Mouse (Mus musculus) A20 (cell line): ENCODE measurements around the gene Nrm.

Source experiments
- DNase-seq: peaks from one replicate; pipeline ENCODE4 v3.0.0-alpha.2; 2011; ENCODE audit warnings: low read depth, low spot score

Nrm gene

DNA sequence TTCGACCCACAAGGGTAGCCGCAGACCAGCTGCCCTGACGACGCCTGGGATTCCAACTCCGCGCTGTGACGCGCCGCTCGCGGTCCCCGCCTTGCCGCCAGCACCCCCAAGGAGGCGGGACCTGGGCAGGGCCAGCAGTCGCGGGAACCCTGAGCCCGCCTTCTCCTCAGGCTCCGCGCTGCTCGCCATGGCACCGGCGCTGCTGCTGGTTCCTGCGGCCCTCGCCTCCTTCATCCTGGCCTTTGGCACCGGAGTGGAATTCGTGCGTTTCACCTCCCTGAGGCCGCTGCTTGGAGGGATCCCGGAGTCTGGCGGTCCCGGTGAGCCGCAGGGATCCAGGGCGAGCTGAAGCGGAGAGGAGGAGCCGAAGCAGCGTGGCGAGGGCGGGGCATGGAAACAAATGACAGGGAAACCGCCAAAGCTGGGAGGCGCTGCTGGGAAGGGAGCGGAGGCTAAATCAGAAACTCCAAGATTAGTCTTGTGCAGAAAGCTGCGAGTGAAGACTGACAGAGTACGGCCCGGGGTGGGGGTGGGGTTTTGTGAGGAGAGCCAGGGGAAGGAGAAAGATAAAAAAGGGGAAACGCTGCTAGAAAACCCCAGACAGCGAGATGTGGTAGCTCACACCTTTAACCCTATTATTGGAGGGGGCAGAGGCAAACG, at the start of gene Nrm:
TSS of gene Nrm (plus strand) at position 121 of the 660 bp plus-strand sequence.
- DNase-seq: peak; percentile 91

DNA sequence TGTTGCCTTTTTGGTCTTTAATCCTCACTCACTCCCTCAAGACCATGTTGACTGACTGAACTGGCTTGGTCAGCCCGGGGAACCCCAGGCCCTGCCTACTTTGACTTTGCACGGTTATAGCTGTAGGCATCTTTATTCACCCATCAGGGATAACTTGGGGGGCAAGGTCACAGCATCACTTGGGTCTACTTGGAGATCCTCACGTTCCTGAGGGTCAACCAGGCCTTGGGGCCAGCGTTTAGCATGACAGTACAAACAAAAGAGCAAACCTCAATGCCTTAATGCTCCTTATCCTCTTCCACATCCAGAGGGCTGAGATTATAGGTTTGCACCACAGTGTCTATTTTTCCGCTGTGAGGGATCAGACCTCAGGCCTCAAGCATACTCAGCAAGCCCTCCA, 48.8 kb upstream of the Nrm start:
- DNase-seq: no peak

DNA sequence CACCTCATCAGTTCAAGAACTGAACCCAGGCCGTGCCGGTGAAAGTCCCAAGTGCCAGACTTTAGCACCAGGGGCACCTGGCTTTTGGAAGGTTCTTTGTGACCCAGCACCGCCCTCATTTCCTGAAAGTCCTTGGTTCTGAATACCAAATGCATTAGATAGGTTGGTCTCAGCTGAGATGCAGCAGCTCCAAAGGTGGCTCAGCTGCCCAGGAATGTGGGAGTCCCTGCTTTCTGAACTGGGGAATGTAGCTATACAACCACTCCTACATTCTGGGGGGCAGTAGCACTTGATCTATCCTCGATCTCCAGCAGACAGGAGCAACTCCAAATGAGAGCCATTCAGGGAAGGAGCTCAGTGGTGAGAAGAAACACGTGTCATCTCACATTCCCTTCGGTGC, 48.4 kb upstream of the Nrm start:
- DNase-seq: no peak

DNA sequence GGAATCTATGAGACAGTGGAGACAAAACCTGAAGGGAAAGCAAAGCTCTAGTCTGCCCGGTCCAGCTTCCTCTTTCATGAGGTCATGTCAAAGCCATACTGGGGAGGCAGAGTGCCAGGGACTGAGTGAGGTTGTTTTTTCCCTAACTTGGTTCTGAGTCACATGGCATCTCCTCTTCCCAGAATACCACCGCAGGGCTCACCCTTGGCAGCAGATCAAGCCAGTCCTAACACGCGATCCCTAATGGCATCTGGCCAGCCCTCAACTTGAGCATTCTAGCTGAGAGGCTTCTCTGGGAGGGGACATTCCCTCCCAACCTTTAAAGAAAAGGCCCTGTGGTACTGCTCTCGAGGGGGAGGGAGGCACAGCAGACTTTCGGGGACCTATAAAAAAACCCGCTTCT, 47.9 kb upstream of the Nrm start:
- peak; percentile 75 for DNase-seq

DNA sequence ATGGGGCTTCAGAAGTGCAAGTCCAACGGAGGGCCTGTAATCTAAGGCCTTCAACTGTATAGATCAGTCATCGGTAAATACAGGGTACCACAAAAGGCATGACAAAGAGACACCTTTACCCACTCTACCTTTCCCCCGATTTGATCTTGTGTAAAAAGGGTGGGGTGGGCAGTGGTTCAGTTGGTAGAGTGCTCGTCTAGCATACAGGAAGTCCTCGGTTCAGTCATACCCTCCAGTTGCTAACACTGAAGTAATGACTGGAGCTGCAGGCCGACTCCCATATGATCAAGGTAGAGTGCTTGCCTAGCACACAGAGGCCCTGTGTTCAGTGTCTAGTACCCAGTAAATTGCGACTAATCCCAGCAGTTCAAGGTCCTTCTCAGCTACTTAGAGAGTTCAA, 47.5 kb upstream of the Nrm start:
- no peak for DNase-seq

DNA sequence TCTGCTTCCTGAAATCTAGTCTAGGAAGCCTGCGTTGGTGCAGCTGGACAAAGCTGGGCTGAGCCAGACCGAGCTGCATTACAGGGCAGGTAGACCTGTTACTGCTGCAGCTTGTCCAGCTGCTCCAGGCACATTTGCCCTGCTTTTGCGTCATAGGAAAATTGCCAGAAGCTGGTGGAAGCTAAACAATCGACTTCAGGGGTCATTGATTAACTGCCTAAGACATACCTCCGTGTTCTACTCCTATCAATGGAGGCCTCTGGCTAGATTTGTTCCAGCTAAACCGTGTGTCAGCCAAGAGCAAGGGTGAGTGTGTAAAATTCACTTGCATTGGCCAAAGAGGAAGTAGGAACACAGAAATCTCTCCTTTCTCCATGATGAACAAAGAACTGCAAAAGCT, 46.4 kb upstream of the Nrm start:
- no peak for DNase-seq

DNA sequence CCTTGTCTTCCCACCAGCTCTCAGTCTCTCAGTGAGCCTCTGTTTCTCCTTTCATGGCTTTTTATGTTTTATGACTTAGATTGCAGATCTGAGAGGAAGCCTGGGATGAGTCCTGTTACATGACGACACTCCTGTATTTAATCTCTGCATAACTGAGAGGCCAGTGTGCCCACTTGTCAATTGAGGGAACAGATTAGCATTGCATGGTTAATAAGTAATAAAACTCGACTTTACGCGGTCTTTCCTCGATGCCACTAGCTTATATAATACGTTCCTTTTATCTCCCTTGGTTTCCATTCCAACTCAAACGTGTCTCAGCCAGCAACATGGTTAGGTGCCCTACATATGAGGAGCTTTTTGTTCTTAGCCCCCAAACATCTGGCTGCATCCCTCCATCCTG, 45.3 kb upstream of the Nrm start:
- DNase-seq: no peak

DNA sequence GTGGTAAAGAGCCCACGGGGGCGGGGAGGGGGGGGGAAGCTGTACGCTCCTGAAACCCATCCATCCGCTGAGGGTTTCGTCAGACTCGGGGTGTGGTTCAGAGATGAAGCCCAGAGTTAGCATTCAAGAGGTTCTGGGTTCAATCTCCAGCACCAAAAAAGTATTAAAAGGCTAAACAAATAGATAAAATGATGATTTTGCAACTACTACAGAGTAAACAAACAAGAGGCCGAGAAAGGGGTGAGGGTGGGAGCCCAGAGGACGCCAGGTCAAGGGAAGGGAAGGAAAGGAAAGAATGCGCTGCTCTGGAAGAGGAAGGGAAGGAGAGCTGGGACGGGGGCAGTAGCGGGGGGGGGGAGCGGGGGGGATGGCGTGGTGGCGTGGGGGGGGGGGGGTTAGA, 44.4 kb upstream of the Nrm start:
- DNase-seq: no peak

DNA sequence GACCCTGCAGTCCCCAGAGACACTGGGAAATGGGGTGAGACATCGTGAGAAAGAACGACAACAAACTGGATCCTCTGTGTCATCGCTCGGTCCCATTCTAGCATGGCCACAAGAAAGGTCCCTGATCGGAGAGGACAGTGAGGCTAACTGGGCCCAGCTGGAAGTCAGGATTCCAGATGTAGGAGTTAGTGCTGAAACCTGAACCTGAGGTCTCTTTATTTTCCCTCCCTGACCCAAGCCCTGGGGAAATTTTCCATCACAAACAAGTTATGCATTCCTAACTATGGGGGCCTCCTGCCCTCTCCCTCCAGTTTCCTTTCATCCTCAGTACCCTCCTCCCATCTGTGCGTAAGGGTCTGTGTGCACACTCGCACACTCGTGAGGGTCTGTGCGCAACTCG, 43.9 kb upstream of the Nrm start:
- DNase-seq: no peak

DNA sequence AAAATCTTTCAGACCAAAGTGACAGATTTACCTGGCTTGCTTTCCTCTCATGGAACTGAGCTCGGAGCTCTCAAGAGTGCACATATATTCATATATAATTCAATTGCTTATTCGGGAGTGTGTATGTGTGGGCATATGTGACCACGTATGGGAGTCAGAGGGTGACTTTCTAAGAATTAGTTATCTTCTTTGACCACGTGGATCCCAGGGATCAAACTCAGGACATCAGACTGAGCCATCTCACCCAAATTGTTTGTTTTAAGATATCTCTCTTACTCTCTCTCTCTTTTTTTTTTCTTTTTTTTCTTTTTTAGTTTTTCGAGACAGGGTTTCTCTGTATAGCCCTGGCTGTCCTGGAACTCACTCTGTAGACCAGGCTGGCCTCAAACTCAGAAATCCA, 41.0 kb upstream of the Nrm start:
- no peak for DNase-seq

DNA sequence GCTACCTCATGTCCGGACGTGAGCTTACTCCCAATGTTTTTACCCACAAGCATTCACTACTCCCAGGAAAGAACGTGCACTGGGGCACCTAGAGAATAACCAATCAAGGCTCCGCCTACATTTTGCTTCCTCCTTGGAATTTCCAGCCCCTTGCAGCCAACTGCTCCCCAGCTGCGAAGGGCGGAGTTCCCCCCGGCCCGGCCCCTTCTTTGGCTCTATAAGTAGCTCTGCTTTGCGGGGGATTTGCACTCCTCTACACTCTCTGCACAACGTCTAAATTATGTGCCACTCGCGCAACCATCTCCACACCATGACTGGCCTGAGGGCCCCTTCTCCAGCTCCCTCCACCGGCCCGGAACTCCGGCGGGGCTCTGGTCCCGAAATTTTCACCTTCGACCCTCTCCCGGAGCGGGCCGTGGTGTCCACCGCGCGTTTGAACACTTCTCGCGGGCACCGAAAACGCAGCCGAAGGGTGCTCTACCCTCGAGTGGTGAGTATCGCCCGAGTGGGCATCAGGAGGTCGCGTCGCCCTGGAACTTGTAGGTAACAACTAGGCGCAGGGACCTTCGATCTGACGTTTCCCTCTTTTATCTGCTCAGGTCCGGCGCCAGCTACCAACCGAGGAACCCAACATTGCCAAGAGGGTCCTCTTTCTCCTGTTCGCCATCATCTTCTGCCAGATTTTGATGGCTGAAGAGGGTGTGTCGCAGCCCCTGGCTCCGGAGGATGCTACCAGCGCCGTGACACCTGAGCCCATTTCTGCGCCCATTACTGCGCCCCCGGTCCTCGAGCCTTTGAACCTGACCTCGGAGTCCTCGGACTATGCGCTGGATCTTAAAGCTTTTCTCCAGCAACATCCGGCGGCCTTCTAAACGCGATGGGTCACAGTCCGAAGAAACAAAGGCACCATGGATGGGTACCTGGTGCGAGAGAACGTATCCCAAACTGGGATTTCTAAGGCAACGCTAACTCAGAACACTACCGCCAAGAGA, 39.4 kb upstream of the Nrm start, which contains the start of gene Ier3:
TSS of gene Ier3 (plus strand) at position 246 of the 992 bp plus-strand sequence.
- DNase-seq: peak; percentile 45

DNA sequence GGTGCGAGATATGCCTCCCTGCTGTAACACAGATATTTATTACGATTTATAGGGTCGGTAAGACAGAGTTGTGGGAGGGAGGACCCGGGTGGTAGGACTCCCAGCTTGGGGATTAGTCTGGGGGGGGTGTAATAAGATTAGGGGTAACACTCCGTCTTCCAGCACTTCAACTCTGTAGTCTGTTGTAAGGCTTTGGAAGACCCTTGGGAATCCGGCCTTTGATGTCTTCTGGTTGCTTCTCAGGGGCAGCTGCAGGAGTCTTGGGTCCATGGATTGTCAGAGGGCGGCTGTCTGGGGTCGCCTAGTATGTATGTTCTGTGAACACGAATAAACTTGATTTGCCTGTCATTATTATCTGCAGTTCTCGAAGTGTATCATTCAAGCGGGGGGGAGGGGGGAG, 38.6 kb upstream of the Nrm start:
- DNase-seq: no peak

DNA sequence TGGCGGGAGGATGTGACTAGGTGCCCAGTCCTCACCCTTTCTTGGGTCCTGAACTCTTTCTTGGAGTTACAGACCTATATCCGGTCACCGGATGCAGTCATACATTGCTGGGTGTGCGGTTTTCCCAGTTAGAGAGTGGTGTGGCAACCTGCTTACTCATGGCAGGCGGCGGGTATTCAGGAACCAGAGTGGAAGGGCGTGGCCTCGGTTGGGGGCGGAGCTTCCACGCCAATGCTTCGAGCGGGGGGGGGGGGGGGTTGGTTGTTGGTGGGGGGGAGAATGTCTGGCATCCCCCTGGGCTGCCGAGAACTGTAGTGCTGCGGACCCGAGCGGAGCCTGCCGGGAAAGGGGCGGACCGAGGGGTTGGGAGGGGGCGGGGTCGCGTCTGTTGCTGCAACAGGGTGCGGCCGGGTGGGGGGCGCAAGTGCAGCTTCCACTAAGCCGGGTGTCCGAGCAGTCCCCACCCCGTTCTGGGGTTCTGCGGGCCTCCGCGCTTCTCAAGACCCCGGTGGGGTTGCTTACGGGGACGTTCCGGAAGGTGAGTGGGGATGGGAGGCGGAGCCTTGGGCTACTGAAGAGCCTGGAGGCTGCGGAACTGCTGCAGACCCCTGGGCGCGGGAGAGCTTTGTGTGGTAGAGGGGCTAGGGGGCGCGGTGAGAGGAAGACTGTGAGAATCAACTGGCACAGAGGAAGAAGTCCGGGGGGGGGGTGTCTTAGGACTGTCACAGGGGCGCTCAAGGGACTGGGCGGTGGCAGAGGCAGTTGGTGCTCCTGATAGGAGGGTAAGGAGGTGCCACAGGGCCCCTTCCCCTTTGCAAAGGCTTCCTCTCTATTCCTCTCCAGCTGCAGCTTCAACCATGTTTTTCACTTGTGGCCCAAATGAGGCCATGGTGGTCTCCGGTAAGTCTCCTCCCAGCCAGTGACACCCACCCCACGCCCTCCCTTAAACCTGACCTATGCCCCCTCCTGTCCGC, 37.9 kb upstream of the Nrm start, which contains the start of gene Flot1:
TSS of gene Flot1 (plus strand) at position 267 of the 974 bp plus-strand sequence.
- peak; percentile 91 for DNase-seq

DNA sequence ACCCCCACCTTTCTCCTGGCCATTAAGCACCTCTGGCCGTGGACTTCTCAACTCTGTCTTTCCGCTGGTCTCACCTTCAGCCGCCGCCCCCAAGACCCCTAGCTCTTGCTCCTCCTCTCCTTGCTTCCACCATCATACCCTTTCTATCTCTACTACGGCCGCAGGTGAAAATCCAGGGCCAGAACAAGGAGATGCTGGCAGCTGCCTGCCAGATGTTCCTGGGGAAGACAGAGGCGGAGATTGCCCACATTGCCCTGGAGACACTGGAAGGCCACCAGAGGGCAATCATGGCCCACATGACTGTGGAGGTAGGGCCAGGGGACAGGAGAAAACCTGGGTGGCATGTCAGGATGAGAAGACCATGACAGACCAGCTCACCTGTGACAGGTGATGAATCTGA, 36.7 kb upstream of the Nrm start:
- no peak for DNase-seq

DNA sequence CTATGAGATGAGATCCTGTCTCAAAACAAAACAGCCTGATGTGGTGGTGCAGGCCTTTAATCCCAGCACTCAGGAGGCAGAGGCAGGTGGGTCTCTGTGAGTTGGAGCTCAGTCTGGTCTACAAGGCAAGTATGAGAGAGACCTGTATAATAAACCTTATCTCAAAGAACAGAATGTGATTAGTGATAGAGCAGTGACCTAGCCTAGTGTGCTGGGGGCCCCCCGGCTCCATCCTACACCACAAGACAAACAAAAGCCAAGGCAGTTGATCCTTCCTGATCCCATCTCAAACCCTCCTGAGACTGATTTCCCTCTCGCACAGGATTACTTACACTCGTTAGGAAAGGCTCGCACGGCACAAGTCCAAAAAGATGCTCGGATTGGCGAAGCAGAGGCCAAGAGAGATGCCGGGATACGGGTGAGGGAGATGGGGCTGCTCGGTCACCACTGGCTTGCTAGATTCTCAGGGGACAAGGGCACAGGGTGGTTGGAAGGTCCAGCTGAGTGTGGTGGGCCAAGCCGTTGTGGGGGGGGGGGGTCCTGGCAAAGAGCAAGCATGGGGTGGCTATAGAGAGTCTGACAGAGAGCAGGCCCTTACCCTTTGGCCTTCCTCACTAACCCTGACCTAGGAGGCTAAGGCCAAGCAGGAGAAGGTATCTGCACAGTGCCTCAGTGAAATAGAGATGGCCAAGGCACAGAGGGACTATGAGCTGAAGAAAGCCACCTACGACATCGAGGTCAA, 35.8 kb upstream of the Nrm start:
- DNase-seq: no peak

DNA sequence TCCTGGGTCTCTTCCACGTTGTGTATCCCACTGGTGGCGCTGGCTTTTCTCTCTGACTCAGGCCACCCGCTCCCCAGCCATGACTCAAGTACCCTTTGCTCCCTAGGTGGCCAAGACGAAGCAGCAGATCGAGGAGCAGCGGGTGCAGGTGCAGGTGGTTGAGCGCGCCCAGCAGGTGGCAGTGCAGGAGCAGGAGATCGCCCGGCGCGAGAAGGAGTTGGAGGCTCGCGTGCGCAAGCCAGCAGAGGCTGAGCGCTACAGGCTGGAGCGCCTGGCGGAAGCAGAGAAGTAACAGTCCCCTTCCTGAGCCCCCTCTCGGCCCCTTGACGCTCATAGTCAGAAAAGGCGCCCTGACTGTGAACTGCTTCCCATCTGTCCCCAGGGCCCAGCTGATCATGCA, 31.4 kb upstream of the Nrm start:
- peak; percentile 90 for DNase-seq

DNA sequence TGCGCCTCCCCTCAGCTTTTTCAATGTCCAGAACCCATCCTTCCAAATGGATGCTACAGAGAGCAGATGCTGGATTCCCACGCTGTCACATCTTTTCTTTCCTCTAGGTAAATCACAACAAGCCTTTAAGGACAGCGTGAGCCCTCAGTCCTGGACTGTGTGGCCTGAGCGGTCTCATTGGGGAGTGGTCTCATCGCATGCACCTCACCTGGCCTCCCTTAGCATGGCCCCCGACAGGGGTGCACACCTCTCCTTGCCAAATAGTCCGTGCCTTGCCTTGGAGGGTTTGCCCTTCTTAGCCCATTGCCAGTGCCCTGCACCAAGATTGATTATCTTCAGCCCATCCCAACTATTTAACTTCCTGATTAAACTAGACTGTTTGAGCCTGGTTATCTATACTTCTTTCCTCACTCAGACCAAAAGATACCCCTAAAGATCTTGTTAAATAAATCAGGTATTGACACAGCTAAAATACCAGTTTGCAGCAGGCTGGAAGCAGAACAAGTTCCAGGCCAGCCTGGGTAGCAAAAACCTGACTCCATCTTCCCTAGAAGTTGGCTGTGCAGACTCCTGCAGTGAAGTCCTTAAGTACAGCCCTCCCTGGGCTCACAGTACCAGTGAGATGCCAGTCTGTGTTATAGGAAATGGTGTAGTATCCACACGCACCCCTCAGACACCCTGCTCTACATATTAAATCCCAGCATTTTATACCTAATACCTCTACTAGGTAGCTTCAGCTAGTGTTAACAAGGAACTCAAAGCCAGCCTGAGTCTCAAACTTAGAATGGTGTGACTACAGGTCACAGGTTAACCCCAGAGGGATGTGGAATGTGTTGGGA, 28.5 kb upstream of the Nrm start:
- DNase-seq: peak; percentile 41

DNA sequence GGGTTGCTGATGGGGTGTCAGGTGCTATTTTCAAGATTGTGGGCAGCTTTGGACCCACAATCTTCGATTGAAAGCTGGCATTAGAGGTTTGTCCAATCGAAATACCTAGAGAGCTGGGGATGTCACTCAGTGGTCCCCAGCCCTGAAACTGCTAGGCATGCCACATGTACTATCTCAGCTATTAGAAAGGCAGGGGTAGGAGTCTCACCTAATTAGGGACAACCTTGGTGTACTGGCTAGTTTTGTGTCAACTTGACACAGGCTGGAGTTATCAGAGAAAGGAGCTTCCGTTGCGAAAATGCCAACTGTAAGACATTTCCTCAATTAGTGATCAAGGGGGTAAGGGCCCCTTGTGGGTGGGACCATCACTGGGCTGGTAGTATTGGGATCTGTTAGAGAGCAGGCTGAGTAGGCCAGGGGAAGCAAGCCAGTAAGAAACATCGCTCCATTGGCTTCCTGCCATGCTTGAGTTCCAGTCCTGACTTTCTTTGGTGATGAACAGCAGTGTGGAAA, 27.8 kb upstream of the Nrm start:
- no peak for DNase-seq

DNA sequence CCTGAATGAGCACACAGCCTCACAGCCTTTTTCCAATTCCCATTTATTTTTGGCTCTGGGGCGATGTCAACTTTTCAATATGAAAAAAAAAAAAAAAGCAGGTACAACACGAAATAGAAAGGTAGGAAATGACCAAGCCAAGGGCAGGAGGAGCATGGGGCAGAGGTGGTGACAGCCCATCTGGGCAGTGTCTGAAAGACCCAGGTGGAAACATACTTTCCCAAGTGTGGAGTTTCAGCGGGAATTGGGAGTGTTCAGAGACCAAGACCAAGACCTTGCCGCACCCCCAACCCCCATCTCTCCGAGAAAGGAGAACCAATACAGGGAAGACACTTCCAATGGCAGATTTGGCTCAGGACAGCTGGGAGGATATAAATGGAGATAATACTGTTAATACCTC, 27.2 kb upstream of the Nrm start:
- no peak for DNase-seq
